Mouse (Mus musculus): ENCODE measurements at regions not wholly inside any gene's neighbourhood (a gene's known extent, or its start where the extent isn't known, plus 50 kb on each side); places are given as distances from the start of the nearest gene placed in this dataset.

- TF ChIP-seq CTCF (IDR thresholded peaks at IDR 0.05; ENCODE audit: low read depth, low read length) (no peak), EP300 (IDR thresholded peaks at IDR 0.05; ENCODE audit: insufficient read depth, low read depth, low read length) (no peak), POLR2A (IDR thresholded peaks at IDR 0.05; ENCODE audit: insufficient read depth, low read length) (no peak)
- Histone ChIP-seq H3K27ac (ENCODE audit: insufficient read depth, low read length) (no peak overlapping the region), H3K9me3 (replicated peaks; ENCODE audit: control insufficient read depth, insufficient read depth, low read length, poor library complexity, severe bottlenecking) (no peaks in the 10 kb centered on the region), H3K36me3 (ENCODE audit: control insufficient read depth, insufficient read depth, low read length, poor library complexity, severe bottlenecking) (no peaks in the 10 kb centered on the region), H3K9ac (ENCODE audit: low read depth, poor library complexity, severe bottlenecking) (no peak overlapping the region), H3K27me3 (ENCODE audit: control insufficient read depth, insufficient read depth, low read length, poor library complexity, severe bottlenecking) (no peaks in the 10 kb centered on the region), H3K4me1 (ENCODE audit: control insufficient read depth, insufficient read depth, low read length) (no peaks in the 10 kb centered on the region), H3K4me3 (ENCODE audit: low read depth, low read length) (no peak overlapping the region)
Measured at GRCm38 (mm10) chr12:78097119-78097518, 96.9 kb upstream of the Gm6657 start.

- no peaks in the 10 kb centered on the region for H3K27me3 ChIP-seq (ENCODE audit: control insufficient read depth, insufficient read depth, low read length, poor library complexity, severe bottlenecking)
- no peaks in the 10 kb centered on the region for H3K9me3 ChIP-seq (replicated peaks; ENCODE audit: control insufficient read depth, insufficient read depth, low read length, poor library complexity, severe bottlenecking)
- H3K27ac ChIP-seq (ENCODE audit: insufficient read depth, low read length) = no peak overlapping the region
- H3K4me3 ChIP-seq (ENCODE audit: low read depth, low read length) = no peak overlapping the region
- TF ChIP-seq CTCF (IDR thresholded peaks at IDR 0.05; ENCODE audit: low read depth, low read length) = no peak
- no peak for TF ChIP-seq POLR2A (IDR thresholded peaks at IDR 0.05; ENCODE audit: insufficient read depth, low read length)
- no peak for TF ChIP-seq EP300 (IDR thresholded peaks at IDR 0.05; ENCODE audit: insufficient read depth, low read depth, low read length)
- no peaks in the 10 kb centered on the region for H3K36me3 ChIP-seq (ENCODE audit: control insufficient read depth, insufficient read depth, low read length, poor library complexity, severe bottlenecking)
- H3K9ac ChIP-seq (ENCODE audit: low read depth, poor library complexity, severe bottlenecking) = no peak overlapping the region
- no peaks in the 10 kb centered on the region for H3K4me1 ChIP-seq (ENCODE audit: control insufficient read depth, insufficient read depth, low read length)
Measured at GRCm38 (mm10) chr12:78097692-78098091, 96.3 kb upstream of the Gm6657 start.

DNA sequence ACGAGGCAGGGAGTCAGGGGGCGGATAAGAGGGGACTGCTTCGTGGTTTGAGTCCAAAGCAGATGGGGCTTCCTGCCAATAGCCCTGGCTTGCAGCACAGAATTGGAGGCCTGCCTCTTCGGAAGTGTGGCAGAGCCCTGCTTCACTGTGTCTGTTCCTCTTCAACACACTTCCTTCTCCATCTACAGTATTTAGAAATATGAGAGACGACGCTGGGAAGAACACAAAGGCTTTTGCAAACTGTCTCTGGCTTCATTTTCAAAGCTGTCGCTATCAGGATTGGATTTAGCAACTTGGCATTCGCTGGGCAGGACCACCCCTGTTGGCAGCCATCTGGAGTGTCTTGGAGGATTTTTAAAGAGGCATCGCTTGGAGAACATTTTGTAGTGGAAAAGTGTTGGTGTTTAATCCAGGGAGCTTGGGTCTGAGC is 95.3 kb upstream of the Gm6657 start:
- no peaks in the 10 kb centered on the region for H3K27me3 ChIP-seq (ENCODE audit: control insufficient read depth, insufficient read depth, low read length, poor library complexity, severe bottlenecking)
- H3K9ac ChIP-seq (ENCODE audit: low read depth, poor library complexity, severe bottlenecking) = no peak overlapping the region
- H3K9me3 ChIP-seq (replicated peaks; ENCODE audit: control insufficient read depth, insufficient read depth, low read length, poor library complexity, severe bottlenecking) = no peaks in the 10 kb centered on the region
- no peak overlapping the region for H3K27ac ChIP-seq (ENCODE audit: insufficient read depth, low read length)
- no peak overlapping the region for H3K4me3 ChIP-seq (ENCODE audit: low read depth, low read length)
- no peaks in the 10 kb centered on the region for H3K4me1 ChIP-seq (ENCODE audit: control insufficient read depth, insufficient read depth, low read length)
- TF ChIP-seq EP300 (IDR thresholded peaks at IDR 0.05; ENCODE audit: insufficient read depth, low read depth, low read length) (no peak), CTCF (IDR thresholded peaks at IDR 0.05; ENCODE audit: low read depth, low read length) (no peak), POLR2A (IDR thresholded peaks at IDR 0.05; ENCODE audit: insufficient read depth, low read length) (no peak)
- no peaks in the 10 kb centered on the region for H3K36me3 ChIP-seq (ENCODE audit: control insufficient read depth, insufficient read depth, low read length, poor library complexity, severe bottlenecking)

DNA sequence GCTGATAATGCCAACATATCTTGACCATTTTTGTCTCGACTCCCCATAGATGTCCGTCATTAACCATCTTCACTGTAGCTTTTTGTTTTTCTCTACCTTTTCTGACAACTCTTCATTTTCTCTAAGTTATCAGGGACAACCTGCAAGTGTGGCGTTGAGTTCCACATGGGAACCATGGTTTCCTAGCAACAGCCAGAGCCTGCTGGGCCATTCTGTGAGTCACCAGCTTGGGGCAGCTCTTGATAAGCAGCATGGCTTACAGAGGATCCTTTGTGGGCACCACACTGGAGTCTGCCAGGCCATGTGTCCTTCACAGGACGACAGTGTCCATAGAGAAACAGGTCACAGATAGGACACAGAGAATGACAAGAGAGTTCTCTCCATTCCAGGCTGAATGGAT is 94.3 kb upstream of the Gm6657 start:
- no peak overlapping the region for H3K4me3 ChIP-seq (ENCODE audit: low read depth, low read length)
- H3K9ac ChIP-seq (ENCODE audit: low read depth, poor library complexity, severe bottlenecking) = no peak overlapping the region
- H3K36me3 ChIP-seq (ENCODE audit: control insufficient read depth, insufficient read depth, low read length, poor library complexity, severe bottlenecking) = no peaks in the 10 kb centered on the region

DNA sequence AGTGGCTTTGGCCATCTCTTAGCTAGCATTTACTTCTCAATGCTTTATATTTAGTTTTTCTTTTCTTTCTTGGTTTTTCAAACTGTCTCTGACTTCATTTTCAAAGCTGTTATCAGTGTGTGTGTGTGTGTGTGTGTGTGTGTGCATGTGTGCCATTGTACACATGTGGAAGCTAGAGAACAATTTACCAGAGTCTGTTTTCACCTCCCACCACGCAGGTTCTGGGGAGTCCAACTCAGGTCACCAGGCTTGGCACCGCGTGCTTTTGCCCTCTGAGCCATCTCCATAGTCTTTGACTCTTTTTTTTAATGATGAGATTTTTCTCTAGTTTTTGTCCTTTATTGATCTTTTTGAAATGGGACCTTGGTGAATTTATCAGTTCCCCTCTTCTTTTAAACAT is 93.3 kb upstream of the Gm6657 start:
- Histone ChIP-seq H3K4me3 (ENCODE audit: low read depth, low read length) (no peak overlapping the region), H3K36me3 (ENCODE audit: control insufficient read depth, insufficient read depth, low read length, poor library complexity, severe bottlenecking) (no peaks in the 10 kb centered on the region), H3K27me3 (ENCODE audit: control insufficient read depth, insufficient read depth, low read length, poor library complexity, severe bottlenecking) (no peaks in the 10 kb centered on the region), H3K4me1 (ENCODE audit: control insufficient read depth, insufficient read depth, low read length) (no peaks in the 10 kb centered on the region), H3K9me3 (replicated peaks; ENCODE audit: control insufficient read depth, insufficient read depth, low read length, poor library complexity, severe bottlenecking) (no peaks in the 10 kb centered on the region), H3K27ac (ENCODE audit: insufficient read depth, low read length) (no peak overlapping the region), H3K9ac (ENCODE audit: low read depth, poor library complexity, severe bottlenecking) (no peak overlapping the region)
- no peak for TF ChIP-seq CTCF (IDR thresholded peaks at IDR 0.05; ENCODE audit: low read depth, low read length)

More for the DNA sequence above, 94.3 kb upstream of the Gm6657 start:
- no peak for TF ChIP-seq CTCF (IDR thresholded peaks at IDR 0.05; ENCODE audit: low read depth, low read length)
- no peak for TF ChIP-seq POLR2A (IDR thresholded peaks at IDR 0.05; ENCODE audit: insufficient read depth, low read length)
- no peak for TF ChIP-seq EP300 (IDR thresholded peaks at IDR 0.05; ENCODE audit: insufficient read depth, low read depth, low read length)
- no peak overlapping the region for H3K27ac ChIP-seq (ENCODE audit: insufficient read depth, low read length)
- no peaks in the 10 kb centered on the region for H3K27me3 ChIP-seq (ENCODE audit: control insufficient read depth, insufficient read depth, low read length, poor library complexity, severe bottlenecking)
- no peaks in the 10 kb centered on the region for H3K9me3 ChIP-seq (replicated peaks; ENCODE audit: control insufficient read depth, insufficient read depth, low read length, poor library complexity, severe bottlenecking)
- no peaks in the 10 kb centered on the region for H3K4me1 ChIP-seq (ENCODE audit: control insufficient read depth, insufficient read depth, low read length)

- H3K9me3 ChIP-seq (replicated peaks; ENCODE audit: control insufficient read depth, insufficient read depth, low read length, poor library complexity, severe bottlenecking) = no peaks in the 10 kb centered on the region
- no peak overlapping the region for H3K4me3 ChIP-seq (ENCODE audit: low read depth, low read length)
- H3K4me1 ChIP-seq (ENCODE audit: control insufficient read depth, insufficient read depth, low read length) = no peaks in the 10 kb centered on the region
- no peak for TF ChIP-seq EP300 (IDR thresholded peaks at IDR 0.05; ENCODE audit: insufficient read depth, low read depth, low read length)
- TF ChIP-seq CTCF (IDR thresholded peaks at IDR 0.05; ENCODE audit: low read depth, low read length) = no peak
- no peak for TF ChIP-seq POLR2A (IDR thresholded peaks at IDR 0.05; ENCODE audit: insufficient read depth, low read length)
- H3K27me3 ChIP-seq (ENCODE audit: control insufficient read depth, insufficient read depth, low read length, poor library complexity, severe bottlenecking) = no peaks in the 10 kb centered on the region
- no peak overlapping the region for H3K27ac ChIP-seq (ENCODE audit: insufficient read depth, low read length)
- no peak overlapping the region for H3K9ac ChIP-seq (ENCODE audit: low read depth, poor library complexity, severe bottlenecking)
- no peaks in the 10 kb centered on the region for H3K36me3 ChIP-seq (ENCODE audit: control insufficient read depth, insufficient read depth, low read length, poor library complexity, severe bottlenecking)
Measured at GRCm38 (mm10) chr12:78109931-78110330, 84.1 kb upstream of the Gm6657 start.
